Mouse (Mus musculus) stomach, embryonic 15.5 days (tissue): ENCODE measurements at regions not wholly inside any gene's neighbourhood (a gene's known extent, or its start where the extent isn't known, plus 50 kb on each side); places are given as distances from the start of the nearest gene placed in this dataset.

Experiments used
- ATAC-seq: fragments of 200-750 bp; cut with Nextera tagmentation; 2 replicates; pipeline ENCODE4 v1.8.0; 2017; ENCODE audit warnings: low read depth, moderate number of reproducible peaks, moderate TSS enrichment; ENCODE audit not compliant: insufficient read depth, low FRiP score
- H3K27ac ChIP-seq: fragments of 300-500 bp; sonication (generic); 2 replicates; pipeline ENCODE4 v1.5.1; 2015; ENCODE audit warnings: mild to moderate bottlenecking, inconsistent platforms
- H3K27me3 ChIP-seq: fragments of 300-500 bp; sonication (generic); replicated peaks from 2 replicates; pipeline ENCODE4 v1.6.1; 2015; ENCODE audit warnings: inconsistent platforms
- H3K36me3 ChIP-seq: fragments of 300-500 bp; sonication (generic); 2 replicates; pipeline ENCODE4 v1.6.1; 2015; ENCODE audit warnings: inconsistent platforms
- H3K4me1 ChIP-seq: fragments of 300-500 bp; sonication (generic); 2 replicates; pipeline ENCODE4 v1.6.1; 2015; ENCODE audit warnings: inconsistent platforms
- H3K4me2 ChIP-seq: fragments of 300-500 bp; sonication (generic); 2 replicates; pipeline ENCODE4 v1.6.1; 2015; ENCODE audit warnings: mild to moderate bottlenecking, inconsistent platforms
- H3K4me3 ChIP-seq: fragments of 300-500 bp; sonication (generic); replicated peaks from 2 replicates; pipeline ENCODE4 v1.5.1; 2015; ENCODE audit warnings: inconsistent platforms
- H3K9ac ChIP-seq: fragments of 300-500 bp; sonication (generic); 2 replicates; pipeline ENCODE4 v1.6.1; 2015; ENCODE audit warnings: inconsistent platforms
- H3K9me3 ChIP-seq: fragments of 300-500 bp; sonication (generic); 2 replicates; pipeline ENCODE4 v1.6.1; 2016; ENCODE audit warnings: inconsistent platforms
- WGBS: fragments of 180-500 bp; shearing (Covaris S2); methylation state at CpG from one replicate; pipeline ENCODE4 v1.1.7; 2015; 5-methylcytosine and 5-hydroxymethylcytosine counted together

DNA sequence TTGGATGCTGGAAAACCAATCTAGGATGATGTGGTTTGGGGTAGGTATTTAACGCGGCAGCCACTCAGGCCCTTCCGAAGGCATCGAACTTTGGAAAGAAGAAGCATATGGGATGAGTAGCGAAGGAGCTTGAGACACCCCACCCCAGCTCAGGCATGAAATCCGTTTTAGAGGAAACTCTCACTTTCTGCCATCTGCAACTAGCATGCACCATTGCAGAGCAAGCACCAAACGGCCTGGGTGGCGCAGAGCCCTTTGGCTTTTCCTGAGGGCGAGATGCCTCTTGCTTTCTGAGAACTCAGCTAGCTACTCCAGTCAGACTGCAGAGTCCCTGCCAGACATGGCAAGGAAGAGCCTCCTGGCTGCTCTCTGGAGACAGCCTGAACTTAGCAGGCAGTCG, 209.9 kb upstream of the Nlrp1b start:
- H3K4me2 ChIP-seq, result no peak overlapping the region
- H3K9me3 ChIP-seq, result no peaks in the 10 kb centered on the region
- no peak overlapping the region for H3K4me3 ChIP-seq
- no peak overlapping the region for H3K27ac ChIP-seq
- ATAC-seq, result no peak
- no peak overlapping the region for H3K9ac ChIP-seq
- H3K27me3 ChIP-seq, result 0 out of 2 replicates have a peak, but pooled peaks cover 6% of the 10 kb centered on the region
- H3K36me3 ChIP-seq, result no peaks in the 10 kb centered on the region
- no peaks in the 10 kb centered on the region for H3K4me1 ChIP-seq
- WGBS, result 52% methylated on average over 10 of the region's 10 CpGs

DNA sequence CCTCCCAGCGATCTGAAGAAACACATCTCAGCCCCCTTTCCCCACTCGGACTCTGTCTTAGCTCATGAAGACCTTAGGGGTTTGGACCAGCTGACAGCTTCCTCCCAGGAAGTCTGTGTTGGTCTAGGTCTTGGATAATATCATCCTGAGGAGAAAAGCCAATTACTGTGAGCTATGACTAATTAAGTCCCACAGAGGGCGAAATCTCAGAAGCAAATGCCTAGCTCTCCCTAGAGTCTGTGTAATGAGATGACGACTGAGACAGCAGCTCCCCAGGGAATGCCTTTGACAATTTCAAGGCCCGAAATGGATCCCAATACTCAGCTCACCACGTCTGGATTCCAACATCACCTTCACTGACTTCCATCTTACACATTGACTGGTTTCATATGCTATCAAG, 213.5 kb upstream of the Nlrp1b start:
- Histone ChIP-seq H3K4me1 (no peaks in the 10 kb centered on the region), H3K4me2 (no peak overlapping the region), H3K27ac (no peak overlapping the region), H3K27me3 (0 out of 2 replicates have a peak, but pooled peaks cover 6% of the 10 kb centered on the region), H3K9ac (no peak overlapping the region), H3K9me3 (no peaks in the 10 kb centered on the region), H3K36me3 (no peaks in the 10 kb centered on the region), H3K4me3 (no peak overlapping the region)
- ATAC-seq, result no peak
- WGBS, result 57% methylated on average over 6 of the region's 6 CpGs

- Histone ChIP-seq H3K9me3 (no peaks in the 10 kb centered on the region), H3K4me2 (no peak overlapping the region), H3K4me1 (no peaks in the 10 kb centered on the region), H3K27ac (no peak overlapping the region), H3K36me3 (no peaks in the 10 kb centered on the region), H3K4me3 (no peak overlapping the region), H3K27me3 (no peaks in the 10 kb centered on the region), H3K9ac (no peak overlapping the region)
- ATAC-seq, result no peak
- 58% methylated on average over 5 of the region's 5 CpGs for WGBS
These were observed 216.1 kb upstream of the Nlrp1b start for GRCm38 (mm10) chr11:71446641-71447040.

GRCm38 (mm10) chr11:71447841-71448745, 217.6 kb upstream of the Nlrp1b start:
- no peak for ATAC-seq
- Histone ChIP-seq H3K9me3 (no peaks in the 10 kb centered on the region), H3K27ac (no peak overlapping the region), H3K9ac (no peak overlapping the region), H3K36me3 (no peaks in the 10 kb centered on the region), H3K27me3 (no peaks in the 10 kb centered on the region), H3K4me3 (no peak overlapping the region), H3K4me2 (no peak overlapping the region), H3K4me1 (no peaks in the 10 kb centered on the region)
- 77% methylated on average over 10 of the region's 10 CpGs for WGBS

- Histone ChIP-seq H3K27ac (no peak overlapping the region), H3K9ac (no peak overlapping the region), H3K4me2 (no peak overlapping the region), H3K27me3 (no peaks in the 10 kb centered on the region), H3K9me3 (no peaks in the 10 kb centered on the region), H3K4me3 (no peak overlapping the region), H3K36me3 (no peaks in the 10 kb centered on the region), H3K4me1 (no peaks in the 10 kb centered on the region)
- WGBS, result 73% methylated on average over 3 of the region's 3 CpGs
- no peak for ATAC-seq
These were observed 249.6 kb upstream of the Nlrp1b start for GRCm38 (mm10) chr11:71480094-71480493.

DNA sequence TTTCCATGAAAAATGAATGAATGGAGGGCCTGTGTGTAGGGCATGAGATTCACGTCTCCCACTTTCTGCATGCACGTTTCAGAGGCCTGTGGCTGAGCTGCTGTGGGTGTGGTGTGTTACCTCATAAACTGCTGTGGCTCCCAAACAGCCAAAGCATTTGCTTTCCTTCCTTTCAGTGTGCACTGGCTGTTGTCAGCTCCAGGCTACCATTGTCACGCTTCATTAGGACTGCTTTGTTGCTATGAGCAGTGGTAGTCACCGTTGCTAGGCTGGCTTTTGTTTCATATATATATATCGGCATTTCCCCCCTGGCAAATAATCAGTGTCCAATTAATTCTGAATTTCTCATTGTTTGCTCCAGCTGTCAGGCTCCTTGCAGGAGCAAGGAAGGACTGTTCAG, 251.9 kb upstream of the Wscd1 start:
- H3K9me3 ChIP-seq, result no peaks in the 10 kb centered on the region
- H3K4me1 ChIP-seq, result no peaks in the 10 kb centered on the region
- no peak for ATAC-seq

DNA sequence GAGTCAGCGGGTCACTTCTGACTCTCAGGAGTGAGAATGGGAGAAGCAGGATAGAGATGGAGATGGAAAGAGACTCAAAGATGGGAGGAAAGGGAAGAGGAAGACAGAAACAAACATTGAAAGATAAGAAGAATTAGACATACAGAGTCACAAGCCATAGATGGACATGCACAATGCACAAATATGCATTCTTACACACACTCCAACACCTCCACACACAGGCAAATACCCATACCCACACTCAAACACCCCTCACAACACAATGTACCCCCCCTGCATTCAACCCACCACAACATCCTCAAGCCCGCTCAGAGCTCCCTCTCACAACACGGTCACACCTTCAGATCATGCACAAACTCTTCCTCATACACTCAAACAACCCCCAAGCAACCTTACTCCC, 251.4 kb upstream of the Wscd1 start:
- Histone ChIP-seq H3K4me3 (no peak overlapping the region), H3K9ac (no peak overlapping the region), H3K4me1 (no peaks in the 10 kb centered on the region), H3K27ac (no peak overlapping the region), H3K36me3 (no peaks in the 10 kb centered on the region), H3K9me3 (no peaks in the 10 kb centered on the region), H3K4me2 (no peak overlapping the region), H3K27me3 (no peaks in the 10 kb centered on the region)
- ATAC-seq, result no peak
- WGBS, result 76% methylated on average over 3 of the region's 3 CpGs

More for the DNA sequence above, 251.9 kb upstream of the Wscd1 start:
- Histone ChIP-seq H3K27ac (no peak overlapping the region), H3K36me3 (no peaks in the 10 kb centered on the region), H3K27me3 (no peaks in the 10 kb centered on the region), H3K4me2 (no peak overlapping the region), H3K9ac (no peak overlapping the region), H3K4me3 (no peak overlapping the region)
- 62% methylated on average over 5 of the region's 5 CpGs for WGBS

GRCm38 (mm10) chr11:71502156-71502555, 247.6 kb upstream of the Wscd1 start:
- no peaks in the 10 kb centered on the region for H3K4me1 ChIP-seq
- no peaks in the 10 kb centered on the region for H3K27me3 ChIP-seq
- H3K9me3 ChIP-seq, result no peaks in the 10 kb centered on the region
- no peak overlapping the region for H3K4me3 ChIP-seq
- H3K36me3 ChIP-seq, result no peaks in the 10 kb centered on the region
- H3K27ac ChIP-seq, result no peak overlapping the region
- no peak for ATAC-seq
- H3K9ac ChIP-seq, result no peak overlapping the region
- WGBS, result 68% methylated on average over 3 of the region's 3 CpGs
- no peak overlapping the region for H3K4me2 ChIP-seq

- no peaks in the 10 kb centered on the region for H3K36me3 ChIP-seq
- H3K27me3 ChIP-seq, result no peaks in the 10 kb centered on the region
- H3K4me2 ChIP-seq, result no peak overlapping the region
- 62% methylated on average over 15 of the region's 15 CpGs for WGBS
- no peak overlapping the region for H3K27ac ChIP-seq
- H3K9ac ChIP-seq, result no peak overlapping the region
- no peak overlapping the region for H3K4me3 ChIP-seq
- ATAC-seq, result no peak
- no peaks in the 10 kb centered on the region for H3K9me3 ChIP-seq
- H3K4me1 ChIP-seq, result no peaks in the 10 kb centered on the region
These were observed 237.3 kb upstream of the Wscd1 start for GRCm38 (mm10) chr11:71512271-71513066.

GRCm38 (mm10) chr11:71513067-71513350, 236.7 kb upstream of the Wscd1 start:
- Histone ChIP-seq H3K36me3 (no peaks in the 10 kb centered on the region), H3K4me2 (no peak overlapping the region), H3K9ac (no peak overlapping the region), H3K27me3 (no peaks in the 10 kb centered on the region), H3K4me3 (no peak overlapping the region), H3K9me3 (no peaks in the 10 kb centered on the region), H3K4me1 (no peaks in the 10 kb centered on the region), H3K27ac (no peak overlapping the region)
- ATAC-seq, result no peak
- 65% methylated on average over 3 of the region's 3 CpGs for WGBS

DNA sequence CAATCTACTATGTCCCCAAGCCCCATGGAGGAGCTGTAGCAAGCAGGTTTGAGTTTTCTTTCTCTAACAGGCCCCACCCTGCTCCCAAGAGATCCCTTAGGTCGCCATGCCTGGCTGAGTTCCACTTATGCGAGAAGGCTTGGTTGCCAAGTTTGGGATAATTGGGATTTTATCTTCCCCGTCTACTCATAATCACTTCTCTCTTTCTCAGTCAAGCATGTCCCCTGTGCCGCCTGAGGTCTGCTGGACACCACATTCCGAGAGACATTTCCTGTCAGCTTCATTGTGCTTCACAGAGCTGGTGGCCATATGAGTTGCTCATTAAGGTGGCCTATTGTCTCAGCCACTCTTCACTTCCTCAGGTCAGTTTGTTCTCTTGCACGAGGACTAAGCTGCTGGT, 234.5 kb upstream of the Wscd1 start:
- Histone ChIP-seq H3K9ac (no peak overlapping the region), H3K27me3 (no peaks in the 10 kb centered on the region), H3K27ac (no peak overlapping the region), H3K36me3 (no peaks in the 10 kb centered on the region), H3K4me1 (no peaks in the 10 kb centered on the region), H3K4me2 (no peak overlapping the region), H3K9me3 (no peaks in the 10 kb centered on the region), H3K4me3 (no peak overlapping the region)
- 67% methylated on average over 6 of the region's 6 CpGs for WGBS
- no peak for ATAC-seq

- no peaks in the 10 kb centered on the region for H3K4me1 ChIP-seq
- no peak overlapping the region for H3K4me2 ChIP-seq
- no peak overlapping the region for H3K27ac ChIP-seq
- WGBS, result 26% methylated on average over 5 of the region's 5 CpGs
- H3K9me3 ChIP-seq, result no peaks in the 10 kb centered on the region
- H3K27me3 ChIP-seq, result no peaks in the 10 kb centered on the region
- no peaks in the 10 kb centered on the region for H3K36me3 ChIP-seq
- H3K9ac ChIP-seq, result no peak overlapping the region
- H3K4me3 ChIP-seq, result no peak overlapping the region
- no peak for ATAC-seq
These were observed 232.3 kb upstream of the Wscd1 start for GRCm38 (mm10) chr11:71517377-71517776.
